ENCODE assay signal across 7 mouse cellular contexts in genomic region chr4:137469081-137469844, GRCm38 (mm10). TPM values are rescaled to one million over a fixed set of nuclear protein-coding genes. Genes with fewer than 3 reads are reported as not detected.
DNase-seq lines count a peak whose midpoint lies in the region; ATAC-seq and TF ChIP-seq lines count a peak whose summit lies in the region.

No protein-coding gene starts in this region.

- peak overlapping the region; percentile 83 for H3ac ChIP-seq in C2C12 (ENCODE audit: control insufficient read depth, insufficient read length, low read depth)

- TF ChIP-seq CTCF in C2C12 (IDR thresholded peaks at IDR 0.05; ENCODE audit: control insufficient read depth, insufficient read depth, insufficient read length), result no peak
- no peak for TF ChIP-seq CTCF in ES-Bruce4 (IDR thresholded peaks at IDR 0.05; ENCODE audit: low read depth, low read length)
- TF ChIP-seq CTCF in midbrain, postnatal 0 days (IDR thresholded peaks at IDR 0.05), result no peak

- peaks cover 49% of the 10 kb centered on the region for H3K79me3 ChIP-seq in C2C12 (ENCODE audit: low read depth)

- peak overlapping the region; percentile 98 for H3K27ac ChIP-seq in ES-Bruce4 (ENCODE audit: insufficient read depth, low read length)
- peak overlapping the region; percentile 96 for H3K27ac ChIP-seq in heart, embryonic 10.5 days
- no peak overlapping the region for H3K27ac ChIP-seq in midbrain, postnatal 0 days (ENCODE audit: low read depth, low read length)

- peaks cover 10% of the 10 kb centered on the region for H3K4me1 ChIP-seq in ES-Bruce4 (ENCODE audit: control insufficient read depth, insufficient read depth, low read length)
- peaks cover 84% of the 10 kb centered on the region for H3K4me1 ChIP-seq in heart, embryonic 10.5 days
- no peaks in the 10 kb centered on the region for H3K4me1 ChIP-seq in midbrain, postnatal 0 days (ENCODE audit: insufficient read depth, low read length)

- DNase-seq in heart, embryonic 10.5 days (ENCODE audit: low spot score), result no peak
- DNase-seq in kidney, postnatal 14 days, result peak; percentile 62
- DNase-seq in midbrain, postnatal 0 days (ENCODE audit: low spot score), result peak; percentile 75
- DNase-seq in spleen, adult 12 weeks (ENCODE audit: low spot score), result no peak

- H3K9ac ChIP-seq in ES-Bruce4 (ENCODE audit: low read depth, poor library complexity, severe bottlenecking), result peak overlapping the region; percentile 96
- peak overlapping the region; percentile 57 for H3K9ac ChIP-seq in midbrain, postnatal 0 days (replicated peaks; ENCODE audit: low read length, poor library complexity, severe bottlenecking)

- H3K27me3 ChIP-seq in C2C12 (ENCODE audit: control insufficient read depth, insufficient read depth, insufficient read length) (no peaks in the 10 kb centered on the region), ES-Bruce4 (ENCODE audit: control insufficient read depth, insufficient read depth, low read length, poor library complexity, severe bottlenecking) (no peaks in the 10 kb centered on the region)
- no peaks in the 10 kb centered on the region for H3K27me3 ChIP-seq in heart, embryonic 10.5 days (ENCODE audit: insufficient read depth, poor library complexity, severe bottlenecking)
- H3K27me3 ChIP-seq in midbrain, postnatal 0 days (ENCODE audit: insufficient read depth, low read length), result no peaks in the 10 kb centered on the region

- TF ChIP-seq EP300 in ES-Bruce4 (IDR thresholded peaks at IDR 0.05; ENCODE audit: insufficient read depth, low read depth, low read length), result no peak

- peak overlapping the region; percentile 100 for H3K4me2 ChIP-seq in midbrain, postnatal 0 days (ENCODE audit: low read depth, low read length, poor library complexity, severe bottlenecking)

- H3K79me2 ChIP-seq in C2C12 (ENCODE audit: control insufficient read depth, insufficient read depth), result peaks cover 58% of the 10 kb centered on the region

- 2% methylated on average over 20 of the region's 20 CpGs for WGBS in heart, embryonic 10.5 days
- 4% methylated on average over 18 of the region's 20 CpGs for WGBS in midbrain, postnatal 0 days

- TF ChIP-seq POLR2A in ES-Bruce4 (IDR thresholded peaks at IDR 0.05; ENCODE audit: insufficient read depth, low read length), result no peak

- H3K36me3 ChIP-seq in C2C12 (ENCODE audit: control insufficient read depth, insufficient read depth), result peaks cover 16% of the 10 kb centered on the region
- no peaks in the 10 kb centered on the region for H3K36me3 ChIP-seq in ES-Bruce4 (ENCODE audit: control insufficient read depth, insufficient read depth, low read length, poor library complexity, severe bottlenecking)
- peaks cover 4% of the 10 kb centered on the region for H3K36me3 ChIP-seq in heart, embryonic 10.5 days
- no peaks in the 10 kb centered on the region for H3K36me3 ChIP-seq in midbrain, postnatal 0 days (ENCODE audit: insufficient read depth, low read length)

- H3K4me3 ChIP-seq in C2C12 (ENCODE audit: insufficient read depth, poor library complexity, severe bottlenecking) (peak overlapping the region; percentile 93), ES-Bruce4 (ENCODE audit: low read depth, low read length) (peak overlapping the region; percentile 78)
- H3K4me3 ChIP-seq in heart, embryonic 10.5 days, result peak overlapping the region; percentile 93
- peak overlapping the region; percentile 52 for H3K4me3 ChIP-seq in midbrain, postnatal 0 days (ENCODE audit: low read depth, low read length)

- H3K9me3 ChIP-seq in ES-Bruce4 (replicated peaks; ENCODE audit: control insufficient read depth, insufficient read depth, low read length, poor library complexity, severe bottlenecking), result no peaks in the 10 kb centered on the region
- H3K9me3 ChIP-seq in heart, embryonic 10.5 days, result no peaks in the 10 kb centered on the region
- no peaks in the 10 kb centered on the region for H3K9me3 ChIP-seq in midbrain, postnatal 0 days (ENCODE audit: low read length)

- 0 out of 2 replicates have a peak, but pooled peaks have one; percentile 19 for ATAC-seq in midbrain, postnatal 0 days (ENCODE audit: low FRiP score)
- no peak for ATAC-seq in megakaryocyte-erythroid progenitor cell, adult 5-6 weeks (replicated peaks; ENCODE audit: low FRiP score, low TSS enrichment, poor library complexity, severe bottlenecking)

TF ChIP-seq in C2C12, 6 proteins besides CTCF, POLR2A, EP300 and RAD21:
- no peak for TF ChIP-seq MYOG (IDR thresholded peaks at IDR 0.05; ENCODE audit: control insufficient read depth, extremely low read depth, insufficient read length)
- TF ChIP-seq FOSL1 (IDR thresholded peaks at IDR 0.05; ENCODE audit: insufficient read depth, low read length, poor library complexity, severe bottlenecking), result no peak
- no peak for TF ChIP-seq MYOD1 (IDR thresholded peaks at IDR 0.05; ENCODE audit: control insufficient read depth, insufficient read length, low read depth)
- TF ChIP-seq MAX (IDR thresholded peaks at IDR 0.05), result no peak
- no peak for TF ChIP-seq CEBPB (IDR thresholded peaks at IDR 0.05; ENCODE audit: low read depth)
- TF ChIP-seq USF1 (IDR thresholded peaks at IDR 0.05; ENCODE audit: low read depth), result no peak

RNA-seq across cellular contexts. Expression of gene Hspg2, which starts 0.7 kb away (rescaled TPM):
- 108 TPM for polyA plus RNA-seq in C2C12 (2012; fragmentation: generic; extraction: Trizol)
- 147 and 184 TPM in 2 replicates for polyA plus RNA-seq in ES-Bruce4 (2011; ENCODE audit: insufficient read depth, insufficient read length, low read depth, missing spikeins)
- 52.0 and 58.9 TPM in 2 replicates for polyA plus RNA-seq in heart, embryonic 10.5 days (2016; fragmentation: Nextera tagmentation; extraction: Ambion mirVana)
- 26.1 and 30.5 TPM in 2 replicates for total RNA-seq in midbrain, postnatal 0 days (2014; rRNA removed)
- polyA plus RNA-seq in midbrain, postnatal 0 days (2015; fragmentation: Nextera tagmentation; extraction: Ambion mirVana), result 1.4 and 2.2 TPM in 2 replicates
- total RNA-seq in megakaryocyte-erythroid progenitor cell, adult 5-6 weeks (2014; fragmentation: Nextera tagmentation), result 0.22 TPM in 1 of 2 replicates, not detected in the other
- total RNA-seq in megakaryocyte-erythroid progenitor cell, adult 5-6 weeks (2017), result not detected in 2 replicates

RNA-seq across cellular contexts. Expression of gene 1700013G24Rik, which starts 16.2 kb away (rescaled TPM):
- polyA plus RNA-seq in C2C12 (2012; fragmentation: generic; extraction: Trizol) (0.06 TPM), ES-Bruce4 (2011; ENCODE audit: insufficient read depth, insufficient read length, low read depth, missing spikeins) (not detected in 2 replicates)
- not detected in 2 replicates for polyA plus RNA-seq in heart, embryonic 10.5 days (2016; fragmentation: Nextera tagmentation; extraction: Ambion mirVana)
- not detected in 2 replicates for total RNA-seq in midbrain, postnatal 0 days (2014; rRNA removed)
- polyA plus RNA-seq in midbrain, postnatal 0 days (2015; fragmentation: Nextera tagmentation; extraction: Ambion mirVana), result not detected in 2 replicates
- total RNA-seq in megakaryocyte-erythroid progenitor cell, adult 5-6 weeks (2014; fragmentation: Nextera tagmentation), result not detected in 2 replicates
- not detected in 2 replicates for total RNA-seq in megakaryocyte-erythroid progenitor cell, adult 5-6 weeks (2017)

RNA-seq across cellular contexts. Expression of gene Cela3b, which starts 38.9 kb away (rescaled TPM):
- polyA plus RNA-seq in C2C12 (2012; fragmentation: generic; extraction: Trizol), result not detected
- not detected in 2 replicates for polyA plus RNA-seq in ES-Bruce4 (2011; ENCODE audit: insufficient read depth, insufficient read length, low read depth, missing spikeins)
- not detected in 2 replicates for polyA plus RNA-seq in heart, embryonic 10.5 days (2016; fragmentation: Nextera tagmentation; extraction: Ambion mirVana)
- not detected in 2 replicates for total RNA-seq in midbrain, postnatal 0 days (2014; rRNA removed)
- not detected in 2 replicates for polyA plus RNA-seq in midbrain, postnatal 0 days (2015; fragmentation: Nextera tagmentation; extraction: Ambion mirVana)
- total RNA-seq in megakaryocyte-erythroid progenitor cell, adult 5-6 weeks (2014; fragmentation: Nextera tagmentation), result not detected in 2 replicates
- not detected in 2 replicates for total RNA-seq in megakaryocyte-erythroid progenitor cell, adult 5-6 weeks (2017)

RNA-seq across cellular contexts. Expression of gene Cela3a, which starts 59.7 kb away (rescaled TPM):
- not detected for polyA plus RNA-seq in C2C12 (2012; fragmentation: generic; extraction: Trizol)
- not detected in 2 replicates for polyA plus RNA-seq in ES-Bruce4 (2011; ENCODE audit: insufficient read depth, insufficient read length, low read depth, missing spikeins)
- not detected in 2 replicates for polyA plus RNA-seq in heart, embryonic 10.5 days (2016; fragmentation: Nextera tagmentation; extraction: Ambion mirVana)
- not detected in 2 replicates for total RNA-seq in midbrain, postnatal 0 days (2014; rRNA removed)
- polyA plus RNA-seq in midbrain, postnatal 0 days (2015; fragmentation: Nextera tagmentation; extraction: Ambion mirVana), result not detected in 2 replicates
- not detected in 2 replicates for total RNA-seq in megakaryocyte-erythroid progenitor cell, adult 5-6 weeks (2014; fragmentation: Nextera tagmentation)
- total RNA-seq in megakaryocyte-erythroid progenitor cell, adult 5-6 weeks (2017), result not detected in 2 replicates

Comparison
In these comparisons a context has a peak if more than half of its experiments do, and no peak if none do; other contexts are left out.
1. DNase-seq: peak in kidney, postnatal 14 days (single experiment) and midbrain, postnatal 0 days (single experiment); none in heart, embryonic 10.5 days (single experiment) and spleen, adult 12 weeks (single experiment).
2. RNA of gene Hspg2, which starts 0.7 kb away (polyA plus RNA-seq): 147 to 184 TPM in ES-Bruce4, 108 TPM in C2C12 (single experiment) and 52.0 to 58.9 TPM in heart, embryonic 10.5 days; 1.4 to 2.2 TPM in midbrain, postnatal 0 days; every median in the first group is over 10 times any median in the second.
3. Peak in every context shown above with its lines, with median percentiles within 50 percentile points of each other: H3K4me3 ChIP-seq.